In the genomic region with DNA sequence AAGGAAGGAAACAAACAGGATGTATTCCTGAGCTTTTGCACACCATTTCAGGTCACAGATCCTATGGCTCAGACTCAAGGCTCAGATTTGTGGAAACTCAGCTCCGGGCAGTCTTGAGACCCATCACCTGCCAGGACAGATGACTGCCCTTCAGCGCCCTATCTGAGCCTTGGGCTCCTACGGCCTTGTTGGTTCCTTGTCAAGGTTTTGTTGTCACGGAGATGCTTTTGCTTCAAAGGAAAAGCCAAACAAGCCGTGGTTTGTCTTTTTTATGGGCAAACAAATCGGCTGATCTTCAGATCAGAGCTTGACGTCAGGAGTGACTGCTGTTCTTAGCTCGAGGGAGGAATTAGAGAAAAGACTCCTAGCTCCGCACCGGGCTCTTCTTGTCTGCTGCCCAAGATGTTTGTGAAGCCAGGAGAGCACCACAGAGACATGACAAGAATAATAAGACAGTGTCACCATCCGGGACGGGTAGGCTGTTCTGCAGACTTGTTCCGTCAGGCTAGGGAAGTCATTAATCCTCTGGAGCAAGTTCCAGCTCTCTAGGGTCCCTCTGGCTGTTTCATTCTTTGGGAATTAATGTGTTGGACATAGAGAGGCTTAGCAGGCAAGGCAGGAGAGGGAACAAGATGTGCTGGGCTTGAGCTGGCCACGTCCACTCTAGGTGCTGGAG, we compare ENCODE assay signal across 32 mouse cellular contexts. TPM values are rescaled to one million over a fixed set of nuclear protein-coding genes. Genes with fewer than 3 reads are reported as not detected.
DNase-seq lines count a peak whose midpoint lies in the region; ATAC-seq and TF ChIP-seq lines count a peak whose summit lies in the region.
"Had no signal": no experiment of that assay in that cellular context is flagged by ENCODE, and none has a peak within 500 bp of the region (broad histone marks: within the 10 kb centered on the region; RNA-seq: fewer than 3 reads in every experiment).

No protein-coding gene starts in this region.

- ATAC-seq in embryonic facial prominence, embryonic 15.5 days (ENCODE audit: insufficient number of reproducible peaks, low FRiP score, low TSS enrichment, low read depth), result no peak
- no peak for ATAC-seq in liver, embryonic 12.5 days
- ATAC-seq: CD4-positive, CD25-positive, alpha-beta regulatory T cell, adult 4 months; forebrain, embryonic 13.5 days; intestine, embryonic 16.5 days; midbrain, embryonic 16.5 days had no signal

- no peak for TF ChIP-seq CTCF in testis, adult 2 months (IDR thresholded peaks at IDR 0.05; ENCODE audit: control insufficient read depth, insufficient read depth, insufficient replicate concordance, low read depth, low read length)

- H3K27ac ChIP-seq in embryonic facial prominence, embryonic 15.5 days (replicated peaks), result 0 out of 2 replicates have a peak overlapping the region, but pooled peaks have one; percentile 17
- no peak overlapping the region for H3K27ac ChIP-seq in embryonic facial prominence, embryonic 10.5 days (replicated peaks)
- peak overlapping the region; percentile 54 for H3K27ac ChIP-seq in testis, adult 2 months (ENCODE audit: control insufficient read depth, insufficient read depth, low read depth, low read length)
- H3K27ac ChIP-seq in liver, embryonic 12.5 days, result no peak overlapping the region
- H3K27ac ChIP-seq: embryonic facial prominence, embryonic 13.5 days; forebrain, embryonic 13.5 days; heart, embryonic 10.5 days; heart, embryonic 15.5 days; hindbrain, embryonic 12.5 days; kidney, postnatal 0 days; liver, embryonic 14.5 days; neural tube, embryonic 12.5 days had no signal

- no peak overlapping the region for H3K4me3 ChIP-seq in embryonic facial prominence, embryonic 15.5 days (replicated peaks)
- no peak overlapping the region for H3K4me3 ChIP-seq in embryonic facial prominence, embryonic 10.5 days
- H3K4me3 ChIP-seq in testis, adult 2 months (ENCODE audit: control insufficient read depth, low read depth, low read length), result no peak overlapping the region
- H3K4me3 ChIP-seq in liver, embryonic 12.5 days, result no peak overlapping the region
- H3K4me3 ChIP-seq: embryonic facial prominence, embryonic 13.5 days; erythroblast, embryonic 14.5 days; forebrain, embryonic 13.5 days; heart, embryonic 10.5 days; heart, embryonic 15.5 days; hindbrain, embryonic 12.5 days; myocyte; neural tube, embryonic 12.5 days had no signal

- no peaks in the 10 kb centered on the region for H3K36me3 ChIP-seq in embryonic facial prominence, embryonic 15.5 days
- H3K36me3 ChIP-seq in embryonic facial prominence, embryonic 10.5 days (replicated peaks), result no peaks in the 10 kb centered on the region
- H3K36me3 ChIP-seq in testis, adult 2 months (ENCODE audit: control insufficient read depth, insufficient read depth, low read length), result no peaks in the 10 kb centered on the region
- H3K36me3 ChIP-seq in liver, embryonic 12.5 days, result no peaks in the 10 kb centered on the region
- H3K36me3 ChIP-seq: embryonic facial prominence, embryonic 13.5 days; heart, embryonic 10.5 days; heart, embryonic 15.5 days; hindbrain, embryonic 12.5 days; neural tube, embryonic 12.5 days had no signal

- TF ChIP-seq POLR2A in testis, adult 2 months (IDR thresholded peaks at IDR 0.05; ENCODE audit: control insufficient read depth, low read depth, low read length), result no peak

- 66% methylated on average over 14 of the region's 14 CpGs for WGBS in embryonic facial prominence, embryonic 15.5 days
- 83% methylated on average over 14 of the region's 14 CpGs for WGBS in embryonic facial prominence, embryonic 10.5 days
- 75% methylated on average over 14 of the region's 14 CpGs for WGBS in liver, embryonic 12.5 days (ENCODE audit: insufficient replicate concordance)

- H3K9ac ChIP-seq in embryonic facial prominence, embryonic 15.5 days, result no peak overlapping the region
- no peak overlapping the region for H3K9ac ChIP-seq in liver, embryonic 12.5 days
- H3K9ac ChIP-seq: embryonic facial prominence, embryonic 13.5 days; forebrain, embryonic 13.5 days; heart, embryonic 15.5 days; hindbrain, embryonic 12.5 days; liver, embryonic 14.5 days; neural tube, embryonic 12.5 days had no signal

- peaks cover 16% of the 10 kb centered on the region for H3K4me1 ChIP-seq in embryonic facial prominence, embryonic 15.5 days
- peaks cover 11% of the 10 kb centered on the region for H3K4me1 ChIP-seq in embryonic facial prominence, embryonic 10.5 days
- peaks cover 12% of the 10 kb centered on the region for H3K4me1 ChIP-seq in testis, adult 2 months (ENCODE audit: control insufficient read depth, insufficient read depth, low read length)
- H3K4me1 ChIP-seq in liver, embryonic 12.5 days, result peaks cover 15% of the 10 kb centered on the region

- H3K27me3 ChIP-seq in embryonic facial prominence, embryonic 15.5 days, result no peaks in the 10 kb centered on the region
- 0 out of 2 replicates have a peak, but pooled peaks cover 12% of the 10 kb centered on the region for H3K27me3 ChIP-seq in embryonic facial prominence, embryonic 10.5 days (replicated peaks; ENCODE audit: low read depth, poor library complexity, severe bottlenecking)
- no peaks in the 10 kb centered on the region for H3K27me3 ChIP-seq in testis, adult 2 months (ENCODE audit: control insufficient read depth, insufficient read depth, low read length)
- peaks cover 21% of the 10 kb centered on the region for H3K27me3 ChIP-seq in liver, embryonic 12.5 days (replicated peaks)
- H3K27me3 ChIP-seq: forebrain, embryonic 13.5 days; neural tube, embryonic 12.5 days had no signal

- H3K4me2 ChIP-seq in embryonic facial prominence, embryonic 15.5 days (replicated peaks), result no peak overlapping the region
- no peak overlapping the region for H3K4me2 ChIP-seq in liver, embryonic 12.5 days
- H3K4me2 ChIP-seq: embryonic facial prominence, embryonic 13.5 days; forebrain, embryonic 13.5 days; heart, embryonic 15.5 days; hindbrain, embryonic 12.5 days; neural tube, embryonic 12.5 days had no signal

- no peaks in the 10 kb centered on the region for H3K9me3 ChIP-seq in embryonic facial prominence, embryonic 15.5 days (replicated peaks)
- 0 out of 2 replicates have a peak, but pooled peaks cover 2% of the 10 kb centered on the region for H3K9me3 ChIP-seq in embryonic facial prominence, embryonic 10.5 days
- no peaks in the 10 kb centered on the region for H3K9me3 ChIP-seq in liver, embryonic 12.5 days (replicated peaks)
- H3K9me3 ChIP-seq: embryonic facial prominence, embryonic 13.5 days; forebrain, embryonic 13.5 days; heart, embryonic 15.5 days; hindbrain, embryonic 12.5 days; neural tube, embryonic 12.5 days had no signal

- DNase-seq in embryonic facial prominence, embryonic 10.5 days (ENCODE audit: low spot score), result no peak
- DNase-seq in testis, postnatal 14 days (ENCODE audit: low spot score), result no peak
- peak; percentile 72 for DNase-seq in adrenal gland, postnatal 14 days
- DNase-seq in spleen, postnatal 36 days (ENCODE audit: low spot score in 2 of 2), result no peak
- DNase-seq: cerebellum, adult 9-11 months; embryo, embryonic 11 days; gastrocnemius, postnatal 14 days; heart, adult 11 months; kidney, adult 8-10 months; kidney, postnatal 4 days; layer of hippocampus, postnatal 36 days; left cerebral cortex, postnatal 4 days; lung, adult 2 months; lung, postnatal 14 days; thymus, adult 18-20 months; thymus, postnatal 36 days had no signal

RNA-seq across cellular contexts. Expression of a gene that starts 26.8 kb away (rescaled TPM):
- polyA plus RNA-seq in embryonic facial prominence, embryonic 15.5 days (2015; fragmentation: Nextera tagmentation; extraction: Ambion mirVana), result 31.9 and 34.4 TPM in 2 replicates
- polyA plus RNA-seq in embryonic facial prominence, embryonic 10.5 days (2016; fragmentation: Nextera tagmentation; extraction: Ambion mirVana), result 67.3 and 71.2 TPM in 2 replicates
- polyA plus RNA-seq in testis, adult 2 months (2012; rRNA removed), result 12.5 and 13.6 TPM in 2 replicates
- 20.4 and 22.3 TPM in 2 replicates for total RNA-seq in adrenal gland, postnatal 14 days (2021)
- polyA plus RNA-seq in liver, embryonic 12.5 days (2016; fragmentation: Nextera tagmentation; extraction: Ambion mirVana), result 34.1 and 36.2 TPM in 2 replicates

RNA-seq across cellular contexts. Expression of a gene that starts 51.3 kb away (rescaled TPM):
- polyA plus RNA-seq in embryonic facial prominence, embryonic 15.5 days (2015; fragmentation: Nextera tagmentation; extraction: Ambion mirVana), result 31.0 and 31.9 TPM in 2 replicates
- 18.7 and 21.0 TPM in 2 replicates for polyA plus RNA-seq in embryonic facial prominence, embryonic 10.5 days (2016; fragmentation: Nextera tagmentation; extraction: Ambion mirVana)
- polyA plus RNA-seq in testis, adult 2 months (2012; rRNA removed), result 84.9 and 104 TPM in 2 replicates
- total RNA-seq in adrenal gland, postnatal 14 days (2021), result 41.4 and 46.8 TPM in 2 replicates
- polyA plus RNA-seq in liver, embryonic 12.5 days (2016; fragmentation: Nextera tagmentation; extraction: Ambion mirVana), result 52.6 and 58.9 TPM in 2 replicates

Comparison
In these comparisons a context has a peak if more than half of its experiments do, and no peak if none do; other contexts are left out.
1. H3K27ac ChIP-seq: peak in embryonic facial prominence, embryonic 15.5 days (single experiment) and testis, adult 2 months (single experiment); none in embryonic facial prominence, embryonic 10.5 days (single experiment) and liver, embryonic 12.5 days (single experiment).